Mouse (Mus musculus) testis, adult 2 months (tissue): ENCODE data around the gene Zyg11a. TPM values are rescaled to one million over a fixed set of nuclear protein-coding genes. Genes with fewer than 3 reads are reported as not detected.

Experiments
- H3K27ac ChIP-seq: fragments of 200-500 bp; 2 replicates; pipeline ENCODE4 v1.5.1; 2012; ENCODE audit warnings: low read depth, low read length; ENCODE audit not compliant: control insufficient read depth, insufficient read depth
- H3K27me3 ChIP-seq: fragments of 200-500 bp; 2 replicates; pipeline ENCODE4 v1.6.1; 2012; ENCODE audit warnings: mild to moderate bottlenecking, low read length, moderate library complexity; ENCODE audit not compliant: control insufficient read depth, insufficient read depth
- H3K36me3 ChIP-seq: fragments of 200-500 bp; 2 replicates; pipeline ENCODE4 v1.6.1; 2012; ENCODE audit warnings: mild to moderate bottlenecking, low read length; ENCODE audit not compliant: control insufficient read depth, insufficient read depth
- H3K4me1 ChIP-seq: fragments of 200-500 bp; 2 replicates; pipeline ENCODE4 v1.6.1; 2012; ENCODE audit warnings: low read length; ENCODE audit not compliant: control insufficient read depth, insufficient read depth
- H3K4me3 ChIP-seq: fragments of 200-500 bp; 2 replicates; pipeline ENCODE4 v1.5.1; 2012; ENCODE audit warnings: low read depth, mild to moderate bottlenecking, low read length, moderate library complexity, mixed read lengths; ENCODE audit not compliant: control insufficient read depth
- CTCF ChIP-seq: fragments of 200-500 bp; IDR thresholded peaks from 2 replicates; pipeline ENCODE4 v1.5.1; 2012; ENCODE audit warnings: low read depth, mild to moderate bottlenecking, inconsistent platforms, low read length, moderate library complexity; ENCODE audit not compliant: control insufficient read depth, insufficient read depth, insufficient replicate concordance
- POLR2A ChIP-seq: fragments of 200-500 bp; IDR thresholded peaks from 2 replicates; pipeline ENCODE4 v1.6.1; 2012; ENCODE audit warnings: low read depth, mild to moderate bottlenecking, inconsistent platforms, low read length, moderate library complexity; ENCODE audit not compliant: control insufficient read depth
- polyA plus RNA-seq: library from polyadenylated mRNA; depleted of rRNA; stranded (reverse); fragments of >200 nt; gene quantifications from 2 replicates; pipeline ENCODE4 v1.2.3, GENCODE M21; 2012; rRNA removed

The Zyg11a gene
- 2.8 and 4.2 TPM in 2 replicates for polyA plus RNA-seq

DNA sequence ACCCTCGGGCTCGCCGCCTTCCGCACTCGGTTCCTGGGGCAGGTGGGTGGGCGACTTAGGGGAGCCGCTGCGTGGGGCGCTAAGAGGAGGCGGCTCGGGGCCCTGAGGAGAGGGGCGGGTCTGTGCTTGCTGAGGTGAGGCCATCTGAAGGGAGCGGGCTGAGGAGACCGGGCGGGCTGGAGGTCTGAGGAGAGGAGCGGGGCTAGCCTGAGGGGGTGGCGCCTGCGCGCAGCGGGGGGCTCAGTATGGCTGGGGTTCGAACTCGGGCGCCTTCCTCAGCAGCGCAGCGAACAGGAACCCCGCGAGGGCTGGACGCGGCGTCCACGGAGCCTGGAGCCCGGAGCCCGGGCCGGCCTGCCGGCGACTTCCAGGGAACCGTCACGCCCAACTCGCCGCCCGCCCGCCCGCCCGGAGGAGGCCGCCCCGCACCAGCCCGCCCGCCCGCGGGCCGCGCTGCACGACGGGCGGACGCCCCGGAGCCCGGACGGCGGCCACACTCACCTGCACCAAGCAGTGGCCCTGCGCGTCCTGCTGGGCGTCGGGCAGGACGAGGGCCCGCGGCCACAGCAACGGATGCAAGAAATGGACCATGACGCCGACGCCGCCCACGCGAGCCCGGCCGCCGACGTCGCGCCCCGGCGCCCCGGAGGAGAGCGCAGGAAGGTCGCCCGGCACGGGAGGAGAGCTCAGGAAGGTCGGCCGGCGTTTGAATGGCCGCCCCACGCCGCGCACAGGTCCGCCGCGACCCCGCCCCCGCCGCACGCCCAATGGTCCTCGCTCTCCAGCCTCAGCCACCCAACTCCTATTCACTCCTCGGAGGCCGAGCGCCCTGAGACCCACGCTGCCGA, at the start of gene Zyg11a:
Gene Zyg11a, minus strand, starts transcription at position 717 of the 848 bp plus-strand sequence.
- H3K4me1 ChIP-seq: peaks cover 3% of the 10 kb centered on the region
- TF ChIP-seq POLR2A (no peak), CTCF (no peak)
- peak within 1 kb of the TSS; percentile 61; the same call in 1 of the 2 replicates for H3K27ac ChIP-seq
- H3K4me3 ChIP-seq: peak within 1 kb of the TSS; percentile 93
- H3K36me3 ChIP-seq: no peaks in the 10 kb centered on the region
- no peaks in the 10 kb centered on the region for H3K27me3 ChIP-seq

DNA sequence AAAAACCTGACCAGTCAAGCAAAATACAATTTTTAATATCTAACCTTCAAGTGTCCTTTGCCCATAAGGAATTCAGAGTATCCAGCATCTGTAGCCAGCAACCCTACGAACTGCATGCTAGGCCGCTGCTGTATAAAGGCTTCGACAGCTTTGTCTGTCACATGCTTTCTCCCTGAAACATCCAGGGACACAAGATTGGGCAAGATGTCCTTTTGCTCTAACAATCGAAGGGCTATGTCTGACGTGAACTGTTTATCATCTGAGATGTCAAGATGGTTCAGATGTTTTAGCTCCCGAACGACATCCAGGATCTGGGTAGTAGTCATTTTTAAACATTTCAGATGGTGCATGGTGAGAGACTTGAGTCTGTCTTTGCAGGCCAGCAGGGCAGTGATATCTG, 47.9 kb upstream of the Zyg11a start:
- H3K27me3 ChIP-seq: no peaks in the 10 kb centered on the region
- H3K4me1 ChIP-seq: no peaks in the 10 kb centered on the region
- H3K36me3 ChIP-seq: no peaks in the 10 kb centered on the region; the same call in none of the 2 replicates
- H3K27ac ChIP-seq: no peak overlapping the region
- TF ChIP-seq POLR2A (no peak), CTCF (no peak)
- no peak overlapping the region for H3K4me3 ChIP-seq

DNA sequence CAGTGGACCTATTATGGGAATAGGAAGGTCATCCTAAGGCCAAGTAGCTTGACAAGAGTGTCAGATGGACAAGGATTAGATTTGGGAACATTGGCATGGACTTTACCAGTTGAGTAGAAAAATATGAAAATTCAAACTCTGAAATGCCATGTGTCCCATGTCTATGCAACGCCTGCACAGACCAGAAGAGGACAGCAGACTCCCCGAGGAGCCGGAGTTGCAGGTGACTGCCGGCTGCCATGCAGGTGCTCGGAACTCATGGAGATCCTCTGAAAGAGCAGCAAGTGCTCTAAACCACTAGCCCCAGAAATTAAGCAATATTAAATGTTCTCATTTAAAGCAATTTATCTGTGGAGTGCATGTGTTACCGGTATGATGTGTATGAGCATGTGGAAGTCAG, 35.5 kb upstream of the Zyg11a start:
- no peaks in the 10 kb centered on the region for H3K4me1 ChIP-seq
- H3K27ac ChIP-seq: no peak overlapping the region
- no peak for TF ChIP-seq CTCF
- TF ChIP-seq POLR2A: no peak
- H3K27me3 ChIP-seq: no peaks in the 10 kb centered on the region
- peaks cover 5% of the 10 kb centered on the region for H3K36me3 ChIP-seq
- no peak overlapping the region for H3K4me3 ChIP-seq

DNA sequence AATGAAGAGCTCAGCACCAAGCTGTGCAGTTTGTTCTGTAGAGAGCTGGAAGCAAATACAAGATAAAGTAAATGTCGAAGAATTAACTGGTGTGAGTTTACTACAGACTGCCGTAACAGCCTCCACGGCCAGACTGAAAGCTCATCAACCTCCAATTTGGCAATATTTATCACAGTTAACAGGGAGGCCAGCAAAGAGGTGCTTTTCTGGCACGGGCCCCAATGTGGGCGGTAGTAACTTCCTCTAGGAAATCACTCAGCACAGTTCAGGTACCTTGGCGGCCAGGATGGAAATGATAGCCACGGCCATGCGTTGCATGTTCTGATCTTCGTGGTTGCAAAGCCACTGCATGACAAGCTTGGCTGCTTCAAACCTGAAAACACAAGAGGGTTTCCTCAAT, 32.7 kb upstream of the Zyg11a start:
- H3K27me3 ChIP-seq: no peaks in the 10 kb centered on the region
- H3K36me3 ChIP-seq: peaks cover 2% of the 10 kb centered on the region; the same call in 1 of the 2 replicates
- H3K4me1 ChIP-seq: no peaks in the 10 kb centered on the region
- H3K27ac ChIP-seq: no peak overlapping the region
- TF ChIP-seq CTCF: no peak
- no peak for TF ChIP-seq POLR2A
- no peak overlapping the region for H3K4me3 ChIP-seq

DNA sequence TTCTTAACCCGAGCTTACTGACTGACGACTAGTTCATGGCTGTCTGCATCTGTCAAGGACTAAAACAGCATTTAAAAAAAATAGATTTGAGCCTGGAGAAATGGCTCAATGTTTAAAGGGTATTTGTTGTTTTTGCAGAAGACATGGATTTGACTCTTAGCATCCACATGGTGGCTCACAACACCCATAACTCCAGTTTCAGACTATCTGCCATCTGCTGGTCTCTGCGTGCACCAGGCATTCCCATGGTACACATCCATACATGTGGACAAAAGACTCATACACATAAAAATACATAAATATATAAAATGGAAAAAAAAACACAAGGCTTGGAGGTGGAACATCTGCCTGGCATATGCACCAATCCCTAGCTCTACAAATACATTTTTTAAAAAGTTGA, 31.5 kb upstream of the Zyg11a start:
- Histone ChIP-seq H3K27me3 (no peaks in the 10 kb centered on the region), H3K4me3 (no peak overlapping the region)

DNA sequence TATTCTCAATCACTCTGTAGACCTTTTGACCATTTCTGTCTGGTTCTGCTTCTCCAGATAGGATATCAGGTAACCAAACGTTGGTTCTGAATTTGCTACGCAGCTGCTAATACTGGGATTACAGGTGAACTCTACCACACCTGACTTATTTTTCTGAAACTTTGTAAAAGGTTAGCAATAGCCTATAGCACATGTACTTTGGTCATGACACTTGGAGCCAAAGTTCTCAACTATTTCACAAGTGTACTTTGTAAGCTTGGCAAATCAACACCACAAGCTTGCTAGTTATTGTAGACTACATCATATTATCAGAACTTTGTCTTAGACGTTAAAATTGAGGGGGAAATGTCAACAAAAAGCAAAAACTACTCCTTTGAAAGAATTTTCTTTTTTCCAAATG, 15.8 kb upstream of the Zyg11a start:
- TF ChIP-seq CTCF (no peak), POLR2A (no peak)
- Histone ChIP-seq H3K36me3 (peaks cover 3% of the 10 kb centered on the region), H3K4me3 (no peak overlapping the region), H3K4me1 (no peaks in the 10 kb centered on the region), H3K27me3 (no peaks in the 10 kb centered on the region), H3K27ac (no peak overlapping the region)

More for the DNA sequence above, 31.5 kb upstream of the Zyg11a start:
- no peak for TF ChIP-seq CTCF
- no peak for TF ChIP-seq POLR2A
- H3K4me1 ChIP-seq: no peaks in the 10 kb centered on the region
- no peak overlapping the region for H3K27ac ChIP-seq
- H3K36me3 ChIP-seq: peaks cover 2% of the 10 kb centered on the region; the same call in 1 of the 2 replicates

DNA sequence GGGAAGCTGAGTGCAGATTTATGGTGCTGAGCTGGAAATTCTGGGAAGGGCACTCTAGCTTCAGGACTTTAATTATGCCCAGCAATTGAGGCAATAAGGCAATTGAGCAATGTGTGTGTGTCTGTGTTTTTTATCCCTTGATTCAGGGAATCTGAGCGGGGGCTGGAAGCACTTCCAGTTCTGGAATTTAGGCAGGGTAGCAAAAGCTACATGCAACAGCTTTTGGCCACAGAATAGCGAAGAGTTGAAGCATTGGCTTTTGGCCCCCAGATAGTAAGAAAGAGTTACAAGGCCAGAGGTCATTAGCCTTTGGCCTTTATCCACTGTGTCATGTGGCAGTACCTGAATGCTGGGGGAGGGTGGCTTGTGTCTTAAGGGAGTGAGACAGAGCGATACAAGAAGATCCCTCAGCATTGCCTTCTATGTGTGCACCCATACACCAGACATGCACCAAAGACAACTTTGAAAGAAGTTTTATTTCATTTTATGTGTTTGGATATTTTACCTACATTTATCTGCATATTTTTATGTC, 7.6 kb upstream of the Zyg11a start:
- Histone ChIP-seq H3K27me3 (no peaks in the 10 kb centered on the region), H3K36me3 (no peaks in the 10 kb centered on the region), H3K4me3 (no peak overlapping the region), H3K27ac (no peak overlapping the region), H3K4me1 (peaks cover 2% of the 10 kb centered on the region)
- TF ChIP-seq CTCF (no peak), POLR2A (no peak)
